In genomic region chr2:32882283-32883043, GRCm38 (mm10) we compare ENCODE assay signal across 8 mouse cellular contexts. TPM values are rescaled to one million over a fixed set of nuclear protein-coding genes. Genes with fewer than 3 reads are reported as not detected.
A peak's percentile ranks its signal among the peaks of the same experiment; 100 is the strongest.
DNase-seq lines count a peak whose midpoint lies in the region; ATAC-seq and TF ChIP-seq lines count a peak whose summit lies in the region.

No protein-coding gene starts in this region.

- no peak for TF ChIP-seq EP300 in liver, postnatal 0 days (IDR thresholded peaks at IDR 0.05; ENCODE audit: low read depth)

- no peak overlapping the region for H3K9ac ChIP-seq in midbrain, embryonic 13.5 days (replicated peaks)
- H3K9ac ChIP-seq in midbrain, postnatal 0 days (replicated peaks; ENCODE audit: low read length, poor library complexity, severe bottlenecking) = no peak overlapping the region
- H3K9ac ChIP-seq in liver, postnatal 0 days (replicated peaks) = no peak overlapping the region
- H3K9ac ChIP-seq in stomach, embryonic 15.5 days = no peak overlapping the region

- H3K4me2 ChIP-seq in midbrain, embryonic 13.5 days (replicated peaks) = no peak overlapping the region
- no peak overlapping the region for H3K4me2 ChIP-seq in midbrain, postnatal 0 days (ENCODE audit: low read depth, low read length, poor library complexity, severe bottlenecking)
- H3K4me2 ChIP-seq in liver, postnatal 0 days (ENCODE audit: low read depth, low read length) = peak overlapping the region; percentile 60
- peak overlapping the region; percentile 34 for H3K4me2 ChIP-seq in stomach, embryonic 15.5 days

- TF ChIP-seq CTCF in midbrain, postnatal 0 days (IDR thresholded peaks at IDR 0.05) = no peak
- TF ChIP-seq CTCF in cortical plate, adult 2 months (IDR thresholded peaks at IDR 0.05; ENCODE audit: extremely low read depth, insufficient read depth, low read length) = no peak
- no peak for TF ChIP-seq CTCF in liver, postnatal 0 days (IDR thresholded peaks at IDR 0.05; ENCODE audit: low read depth)

- 63% methylated on average over 13 of the region's 21 CpGs for WGBS in midbrain, embryonic 13.5 days
- WGBS in midbrain, postnatal 0 days = 70% methylated on average over 11 of the region's 21 CpGs
- 28% methylated on average over 13 of the region's 21 CpGs for WGBS in liver, postnatal 0 days (ENCODE audit: insufficient replicate concordance)
- 19% methylated on average over 19 of the region's 21 CpGs for WGBS in stomach, embryonic 15.5 days

- H3K27me3 ChIP-seq in midbrain, embryonic 13.5 days = no peaks in the 10 kb centered on the region
- H3K27me3 ChIP-seq in midbrain, postnatal 0 days (ENCODE audit: insufficient read depth, low read length) = no peaks in the 10 kb centered on the region
- no peaks in the 10 kb centered on the region for H3K27me3 ChIP-seq in liver, postnatal 0 days (ENCODE audit: insufficient read depth, low read length)
- no peaks in the 10 kb centered on the region for H3K27me3 ChIP-seq in stomach, embryonic 15.5 days (replicated peaks)

- ATAC-seq in midbrain, embryonic 13.5 days = 0 out of 2 replicates have a peak, but pooled peaks have one; percentile 18
- no peak for ATAC-seq in midbrain, postnatal 0 days (ENCODE audit: low FRiP score)
- peak; percentile 50 for ATAC-seq in liver, postnatal 0 days
- ATAC-seq in stomach, embryonic 15.5 days (ENCODE audit: insufficient read depth, low FRiP score, low read depth) = peak; percentile 36

- no peak for DNase-seq in midbrain, postnatal 0 days (ENCODE audit: low spot score)
- DNase-seq in induced T-regulatory cell, adult 2 months (ENCODE audit: low read depth) = peak; percentile 79
- peak; percentile 67 for DNase-seq in liver, postnatal 0 days
- no peak for DNase-seq in left cerebral cortex, adult 18-20 months (ENCODE audit: low spot score in 2 of 2)
- no peak for DNase-seq in spleen, postnatal 36 days (ENCODE audit: low spot score in 2 of 2)

- H3K9me3 ChIP-seq in midbrain, embryonic 13.5 days = no peaks in the 10 kb centered on the region
- H3K9me3 ChIP-seq in midbrain, postnatal 0 days (ENCODE audit: low read length) = no peaks in the 10 kb centered on the region
- H3K9me3 ChIP-seq in liver, postnatal 0 days (ENCODE audit: low read length) = no peaks in the 10 kb centered on the region
- H3K9me3 ChIP-seq in stomach, embryonic 15.5 days = no peaks in the 10 kb centered on the region

- H3K4me1 ChIP-seq in midbrain, embryonic 13.5 days (replicated peaks) = peaks cover 54% of the 10 kb centered on the region
- H3K4me1 ChIP-seq in midbrain, postnatal 0 days (ENCODE audit: insufficient read depth, low read length) = peaks cover 26% of the 10 kb centered on the region
- peaks cover 12% of the 10 kb centered on the region for H3K4me1 ChIP-seq in cortical plate, adult 2 months (ENCODE audit: control insufficient read depth, insufficient read depth, low read length)
- peaks cover 42% of the 10 kb centered on the region for H3K4me1 ChIP-seq in liver, postnatal 0 days (ENCODE audit: insufficient read depth)
- peaks cover 79% of the 10 kb centered on the region for H3K4me1 ChIP-seq in stomach, embryonic 15.5 days

- TF ChIP-seq POLR2A in cortical plate, adult 2 months (IDR thresholded peaks at IDR 0.05; ENCODE audit: extremely low read depth, insufficient read depth, low read length) = no peak

- H3K36me3 ChIP-seq in midbrain, embryonic 13.5 days = no peaks in the 10 kb centered on the region
- no peaks in the 10 kb centered on the region for H3K36me3 ChIP-seq in midbrain, postnatal 0 days (ENCODE audit: insufficient read depth, low read length)
- no peaks in the 10 kb centered on the region for H3K36me3 ChIP-seq in liver, postnatal 0 days (replicated peaks; ENCODE audit: insufficient read depth, low read length)
- H3K36me3 ChIP-seq in stomach, embryonic 15.5 days = no peaks in the 10 kb centered on the region

- no peak overlapping the region for H3K27ac ChIP-seq in midbrain, embryonic 13.5 days
- H3K27ac ChIP-seq in midbrain, postnatal 0 days (ENCODE audit: low read depth, low read length) = no peak overlapping the region
- H3K27ac ChIP-seq in cortical plate, adult 2 months (ENCODE audit: insufficient read depth, low read length) = peak overlapping the region; percentile 6; the same call in 1 of the 2 replicates
- peak overlapping the region; percentile 72 for H3K27ac ChIP-seq in liver, postnatal 0 days (ENCODE audit: low read depth)
- H3K27ac ChIP-seq in stomach, embryonic 15.5 days = peak overlapping the region; percentile 95

- no peak overlapping the region for H3K4me3 ChIP-seq in midbrain, embryonic 13.5 days (replicated peaks)
- H3K4me3 ChIP-seq in midbrain, postnatal 0 days (ENCODE audit: low read depth, low read length) = no peak overlapping the region
- H3K4me3 ChIP-seq in cortical plate, adult 2 months (ENCODE audit: insufficient read depth, low read length) = no peak overlapping the region
- H3K4me3 ChIP-seq in liver, postnatal 0 days (ENCODE audit: low read depth, low read length) = no peak overlapping the region
- H3K4me3 ChIP-seq in stomach, embryonic 15.5 days (replicated peaks) = peak overlapping the region; percentile 8; the same call in 1 of the 2 replicates

RNA-seq across cellular contexts. Expression of gene Fam129b, which starts 6.5 kb away (rescaled TPM):
- 20.9 and 27.5 TPM in 2 replicates for polyA plus RNA-seq in midbrain, embryonic 13.5 days (2015; fragmentation: Nextera tagmentation; extraction: Ambion mirVana)
- 39.5 and 40.9 TPM in 2 replicates for total RNA-seq in midbrain, postnatal 0 days (2014; rRNA removed)
- polyA plus RNA-seq in midbrain, postnatal 0 days (2015; fragmentation: Nextera tagmentation; extraction: Ambion mirVana) = 17.7 and 18.1 TPM in 2 replicates
- polyA plus RNA-seq in cortical plate, adult 2 months (2012; rRNA removed) = 27.1 and 29.0 TPM in 2 replicates
- 5.2 and 5.9 TPM in 2 replicates for polyA plus RNA-seq in liver, postnatal 0 days (2015; fragmentation: Nextera tagmentation; extraction: Ambion mirVana)
- polyA plus RNA-seq in stomach, embryonic 15.5 days (2015; fragmentation: Nextera tagmentation; extraction: Ambion mirVana) = 67.1 and 73.6 TPM in 2 replicates
- 10 to 100 TPM; 29.6 to 35.3 TPM for total RNA-seq in left cerebral cortex, adult 18-20 months (2021)

RNA-seq across cellular contexts. Expression of gene Stxbp1, which starts 35.4 kb away (rescaled TPM):
- 165 and 168 TPM in 2 replicates for polyA plus RNA-seq in midbrain, embryonic 13.5 days (2015; fragmentation: Nextera tagmentation; extraction: Ambion mirVana)
- total RNA-seq in midbrain, postnatal 0 days (2014; rRNA removed) = 185 and 264 TPM in 2 replicates
- 424 and 430 TPM in 2 replicates for polyA plus RNA-seq in midbrain, postnatal 0 days (2015; fragmentation: Nextera tagmentation; extraction: Ambion mirVana)
- 709 and 713 TPM in 2 replicates for polyA plus RNA-seq in cortical plate, adult 2 months (2012; rRNA removed)
- polyA plus RNA-seq in liver, postnatal 0 days (2015; fragmentation: Nextera tagmentation; extraction: Ambion mirVana) = 2.1 and 2.3 TPM in 2 replicates
- 20.0 and 21.4 TPM in 2 replicates for polyA plus RNA-seq in stomach, embryonic 15.5 days (2015; fragmentation: Nextera tagmentation; extraction: Ambion mirVana)
- total RNA-seq in left cerebral cortex, adult 18-20 months (2021) = 1,000 to 10,000 TPM in 1 of 2 experiments, 100 to 1,000 TPM in 1; 951 to 1,006 TPM

Comparison
In these comparisons a context has a peak if more than half of its experiments do, and no peak if none do; other contexts are left out.
1. H3K27ac ChIP-seq: peak in cortical plate, adult 2 months (single experiment), liver, postnatal 0 days (single experiment) and stomach, embryonic 15.5 days (single experiment); none in midbrain, embryonic 13.5 days (single experiment) and midbrain, postnatal 0 days (single experiment).
2. H3K4me2 ChIP-seq: peak in liver, postnatal 0 days (single experiment) and stomach, embryonic 15.5 days (single experiment); none in midbrain, embryonic 13.5 days (single experiment) and midbrain, postnatal 0 days (single experiment).
3. DNase-seq: peak in induced T-regulatory cell, adult 2 months (single experiment) and liver, postnatal 0 days (single experiment); none in midbrain, postnatal 0 days (single experiment), left cerebral cortex, adult 18-20 months (0 of 2) and spleen, postnatal 36 days (0 of 2).